Comparison of ENCODE assay signal across 8 mouse cellular contexts in genomic region chr7:144943254-144943653, GRCm38 (mm10). TPM values are rescaled to one million over a fixed set of nuclear protein-coding genes. Genes with fewer than 3 reads are reported as not detected.
DNase-seq lines count a peak whose midpoint lies in the region; ATAC-seq and TF ChIP-seq lines count a peak whose summit lies in the region.

No protein-coding gene starts in this region.

- H3K27ac ChIP-seq in layer of hippocampus, adult 2 months = no peak overlapping the region
- H3K27ac ChIP-seq in intestine, embryonic 15.5 days = no peak overlapping the region
- no peak overlapping the region for H3K27ac ChIP-seq in midbrain, embryonic 15.5 days

- peak; percentile 42 to 58 for DNase-seq in layer of hippocampus, adult 2 months (ENCODE audit: low spot score in 2 of 2)
- no peak for DNase-seq in layer of hippocampus, postnatal 14 days (ENCODE audit: low spot score in 2 of 2)
- peak; percentile 97 for DNase-seq in embryo, embryonic 10 days (ENCODE audit: low spot score)
- peak; percentile 72 for DNase-seq in liver
- peak; percentile 81 for DNase-seq in testis, postnatal 10 days (ENCODE audit: low spot score)

- under 1% methylated on average over 45 of the region's 45 CpGs for WGBS in intestine, embryonic 15.5 days
- under 1% methylated on average over 45 of the region's 45 CpGs for WGBS in midbrain, embryonic 15.5 days

- peak overlapping the region; percentile 63 for H3K4me3 ChIP-seq in layer of hippocampus, adult 2 months
- peak overlapping the region; percentile 64 for H3K4me3 ChIP-seq in intestine, embryonic 15.5 days (replicated peaks)
- H3K4me3 ChIP-seq in midbrain, embryonic 15.5 days = peak overlapping the region; percentile 45

- TF ChIP-seq CTCF in layer of hippocampus, adult 2 months (conservative IDR thresholded peaks at IDR 0.05) = peak; percentile 58

- ATAC-seq in granulocyte monocyte progenitor cell, adult 5-6 weeks (replicated peaks; ENCODE audit: poor library complexity, severe bottlenecking) = peak; percentile 51
- ATAC-seq in intestine, embryonic 15.5 days = peak; percentile 52
- ATAC-seq in midbrain, embryonic 15.5 days (replicated peaks) = peak; percentile 41

- peaks cover 32% of the 10 kb centered on the region for H3K4me1 ChIP-seq in intestine, embryonic 15.5 days (replicated peaks)
- H3K4me1 ChIP-seq in midbrain, embryonic 15.5 days = peaks cover 53% of the 10 kb centered on the region

- H3K36me3 ChIP-seq in intestine, embryonic 15.5 days = no peaks in the 10 kb centered on the region
- H3K36me3 ChIP-seq in midbrain, embryonic 15.5 days (replicated peaks) = no peaks in the 10 kb centered on the region

- H3K27me3 ChIP-seq in intestine, embryonic 15.5 days (replicated peaks) = peaks cover 20% of the 10 kb centered on the region
- peaks cover 37% of the 10 kb centered on the region for H3K27me3 ChIP-seq in midbrain, embryonic 15.5 days (replicated peaks)

- H3K9me3 ChIP-seq in intestine, embryonic 15.5 days = no peaks in the 10 kb centered on the region
- H3K9me3 ChIP-seq in midbrain, embryonic 15.5 days = no peaks in the 10 kb centered on the region

- peak overlapping the region; percentile 47 for H3K9ac ChIP-seq in intestine, embryonic 15.5 days
- peak overlapping the region; percentile 9 for H3K9ac ChIP-seq in midbrain, embryonic 15.5 days

- H3K4me2 ChIP-seq in intestine, embryonic 15.5 days (replicated peaks) = peak overlapping the region; percentile 96
- peak overlapping the region; percentile 96 for H3K4me2 ChIP-seq in midbrain, embryonic 15.5 days

RNA-seq across cellular contexts. Expression of gene Ccnd1, which starts 3.5 kb away (rescaled TPM):
- total RNA-seq in layer of hippocampus, adult 2 months (2021) = 10 to 100 TPM; 43.7 to 48.3 TPM
- 10 to 100 TPM; 29.0 to 29.6 TPM for total RNA-seq in layer of hippocampus, postnatal 14 days (2021)
- 6.0 and 10.6 TPM in 2 replicates for total RNA-seq in granulocyte monocyte progenitor cell, adult 5-6 weeks (2014; fragmentation: Nextera tagmentation)
- total RNA-seq in granulocyte monocyte progenitor cell, adult 5-6 weeks (2017) = 6.2 and 8.9 TPM in 2 replicates
- 66.8 and 77.9 TPM in 2 replicates for polyA plus RNA-seq in intestine, embryonic 15.5 days (2015; fragmentation: Nextera tagmentation; extraction: Ambion mirVana)
- 39.4 and 40.8 TPM in 2 replicates for polyA plus RNA-seq in midbrain, embryonic 15.5 days (2015; fragmentation: Nextera tagmentation; extraction: Ambion mirVana)

RNA-seq across cellular contexts. Expression of gene LTO1, which starts 28.4 kb away (rescaled TPM):
- total RNA-seq in layer of hippocampus, adult 2 months (2021) = 10 to 100 TPM; 26.2 to 33.8 TPM
- total RNA-seq in layer of hippocampus, postnatal 14 days (2021) = 10 to 100 TPM; 24.0 to 29.0 TPM
- total RNA-seq in granulocyte monocyte progenitor cell, adult 5-6 weeks (2014; fragmentation: Nextera tagmentation) = 13.3 and 20.9 TPM in 2 replicates
- total RNA-seq in granulocyte monocyte progenitor cell, adult 5-6 weeks (2017) = 16.6 and 20.8 TPM in 2 replicates
- 24.1 and 25.2 TPM in 2 replicates for polyA plus RNA-seq in intestine, embryonic 15.5 days (2015; fragmentation: Nextera tagmentation; extraction: Ambion mirVana)
- 32.2 and 33.6 TPM in 2 replicates for polyA plus RNA-seq in midbrain, embryonic 15.5 days (2015; fragmentation: Nextera tagmentation; extraction: Ambion mirVana)

RNA-seq across cellular contexts. Expression of gene Fgf15, which starts 46.9 kb away (rescaled TPM):
- total RNA-seq in layer of hippocampus, adult 2 months (2021) = not detected
- not detected for total RNA-seq in layer of hippocampus, postnatal 14 days (2021)
- total RNA-seq in granulocyte monocyte progenitor cell, adult 5-6 weeks (2014; fragmentation: Nextera tagmentation) = not detected in 2 replicates
- 0.09 TPM in 1 of 2 replicates, not detected in the other for total RNA-seq in granulocyte monocyte progenitor cell, adult 5-6 weeks (2017)
- 0.23 TPM in 1 of 2 replicates, not detected in the other for polyA plus RNA-seq in intestine, embryonic 15.5 days (2015; fragmentation: Nextera tagmentation; extraction: Ambion mirVana)
- polyA plus RNA-seq in midbrain, embryonic 15.5 days (2015; fragmentation: Nextera tagmentation; extraction: Ambion mirVana) = 26.7 and 26.8 TPM in 2 replicates

Comparison
In these comparisons a context has a peak if more than half of its experiments do, and no peak if none do; other contexts are left out.
1. DNase-seq: peak in layer of hippocampus, adult 2 months (2 of 2), embryo, embryonic 10 days (single experiment), liver (single experiment) and testis, postnatal 10 days (single experiment); none in layer of hippocampus, postnatal 14 days (0 of 2).
2. Peak in every context shown above with its lines, with median percentiles within 50 percentile points of each other: H3K4me3 ChIP-seq and ATAC-seq.